Mouse (Mus musculus) ES-Bruce4 (cell line): Measurements from ENCODE around the gene Slc4a3. TPM values are rescaled to one million over a fixed set of nuclear protein-coding genes. Genes with fewer than 3 reads are reported as not detected.
A peak's percentile ranks its signal among the peaks of the same experiment; 100 is the strongest.

Experiments
- H3K27ac ChIP-seq: 2 replicates; pipeline ENCODE4 v1.5.1; 2012; ENCODE audit warnings: low read length, inconsistent platforms; ENCODE audit not compliant: insufficient read depth
- H3K27me3 ChIP-seq: 2 replicates; pipeline ENCODE4 v1.6.1; 2012; ENCODE audit warnings: mild to moderate bottlenecking, low read length, inconsistent platforms; ENCODE audit not compliant: control insufficient read depth, poor library complexity, insufficient read depth, severe bottlenecking
- H3K36me3 ChIP-seq: 2 replicates; pipeline ENCODE4 v1.6.1; 2012; ENCODE audit warnings: inconsistent platforms, mild to moderate bottlenecking, low read length, moderate library complexity; ENCODE audit not compliant: control insufficient read depth, poor library complexity, insufficient read depth, severe bottlenecking
- H3K4me1 ChIP-seq: one replicate; pipeline ENCODE4 v1.8.1; 2011; ENCODE audit warnings: low read length; ENCODE audit not compliant: control insufficient read depth, insufficient read depth
- H3K4me3 ChIP-seq: 2 replicates; pipeline ENCODE4 v1.5.1; 2011; ENCODE audit warnings: low read depth, mild to moderate bottlenecking, low read length
- H3K9ac ChIP-seq: 2 replicates; pipeline ENCODE4 v1.6.1; 2012; ENCODE audit warnings: low read depth, mild to moderate bottlenecking, inconsistent platforms; ENCODE audit not compliant: poor library complexity, severe bottlenecking
- H3K9me3 ChIP-seq: replicated peaks from 2 replicates; pipeline ENCODE4 v1.6.1; 2012; ENCODE audit warnings: mild to moderate bottlenecking, low read length, inconsistent platforms; ENCODE audit not compliant: control insufficient read depth, poor library complexity, insufficient read depth, severe bottlenecking
- CTCF ChIP-seq: IDR thresholded peaks from one replicate; pipeline ENCODE4 v1.8.1; 2011; ENCODE audit warnings: low read depth, low read length
- EP300 ChIP-seq: IDR thresholded peaks from 2 replicates; pipeline ENCODE4 v1.6.1; 2011; ENCODE audit warnings: low read depth, low read length; ENCODE audit not compliant: insufficient read depth
- POLR2A ChIP-seq: IDR thresholded peaks from one replicate; pipeline ENCODE4 v1.8.1; 2011; ENCODE audit warnings: low read length; ENCODE audit not compliant: insufficient read depth
- polyA plus RNA-seq: library from polyadenylated mRNA; stranded (reverse); fragments of >200 nt; gene quantifications from 2 replicates; pipeline ENCODE4 v1.2.4, GENCODE M21; 2011; ENCODE audit warnings: low read depth; ENCODE audit not compliant: missing spikeins, insufficient read depth, insufficient read length

Slc4a3 gene
- polyA plus RNA-seq, 1 experiment: 6.6 TPM

- no peak overlapping the region for H3K4me3 ChIP-seq
- H3K27me3 ChIP-seq: no peaks in the 10 kb centered on the region
- peaks cover 6% of the 10 kb centered on the region for H3K4me1 ChIP-seq
- H3K9me3 ChIP-seq: no peaks in the 10 kb centered on the region
- H3K27ac ChIP-seq: peak overlapping the region; percentile 70
- TF ChIP-seq POLR2A: no peak
- peak; percentile 93 for TF ChIP-seq EP300
- no peaks in the 10 kb centered on the region for H3K36me3 ChIP-seq
- H3K9ac ChIP-seq: no peak overlapping the region
These were observed 42.8 kb downstream of the Slc4a3 start for GRCm38 (mm10) chr1:75588874-75589273.

DNA sequence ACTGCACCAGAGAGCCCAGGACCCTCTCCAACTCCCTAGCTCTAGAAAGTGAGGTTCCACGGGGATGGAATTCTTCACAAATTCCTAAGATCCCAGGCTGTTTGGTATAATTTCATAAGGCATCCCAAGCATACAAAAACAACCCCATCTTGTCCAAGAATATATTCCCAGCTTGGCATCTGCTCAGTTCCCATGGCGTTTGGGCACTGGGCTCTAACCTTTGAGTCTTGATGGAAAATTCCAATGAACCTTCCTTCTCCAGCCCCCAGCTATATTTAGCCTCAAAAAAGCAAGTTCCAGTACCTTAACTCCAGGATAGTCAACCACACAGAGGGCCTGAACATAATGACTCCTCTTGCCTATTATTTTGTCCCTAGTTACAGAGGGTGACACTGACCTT, 43.9 kb downstream of the Slc4a3 start:
- Histone ChIP-seq H3K9me3 (no peaks in the 10 kb centered on the region), H3K36me3 (no peaks in the 10 kb centered on the region), H3K4me3 (no peak overlapping the region), H3K27me3 (no peaks in the 10 kb centered on the region), H3K27ac (no peak overlapping the region), H3K9ac (no peak overlapping the region), H3K4me1 (peaks cover 10% of the 10 kb centered on the region)
- TF ChIP-seq EP300 (no peak), CTCF (no peak), POLR2A (no peak)

GRCm38 (mm10) chr1:75593956-75594355, 47.9 kb downstream of the Slc4a3 start:
- peaks cover 6% of the 10 kb centered on the region for H3K4me1 ChIP-seq
- no peak overlapping the region for H3K27ac ChIP-seq
- H3K9ac ChIP-seq: no peak overlapping the region
- H3K36me3 ChIP-seq: no peaks in the 10 kb centered on the region
- no peaks in the 10 kb centered on the region for H3K27me3 ChIP-seq
- no peak for TF ChIP-seq CTCF
- no peak for TF ChIP-seq EP300
- TF ChIP-seq POLR2A: no peak
- no peaks in the 10 kb centered on the region for H3K9me3 ChIP-seq
- H3K4me3 ChIP-seq: no peak overlapping the region

- H3K27ac ChIP-seq: no peak overlapping the region
- no peak overlapping the region for H3K4me3 ChIP-seq
- TF ChIP-seq CTCF: no peak
- TF ChIP-seq EP300: no peak
- no peak for TF ChIP-seq POLR2A
These were observed 48.8 kb downstream of the Slc4a3 start for GRCm38 (mm10) chr1:75594836-75595235.

GRCm38 (mm10) chr1:75595930-75596329, 49.9 kb downstream of the Slc4a3 start:
- Histone ChIP-seq H3K9ac (no peak overlapping the region), H3K27me3 (no peaks in the 10 kb centered on the region), H3K4me3 (peak overlapping the region; percentile 45), H3K9me3 (no peaks in the 10 kb centered on the region), H3K27ac (no peak overlapping the region), H3K4me1 (peaks cover 6% of the 10 kb centered on the region), H3K36me3 (no peaks in the 10 kb centered on the region)
- TF ChIP-seq POLR2A (no peak), EP300 (no peak), CTCF (no peak)

More at GRCm38 (mm10) chr1:75594836-75595235, 48.8 kb downstream of the Slc4a3 start:
- Histone ChIP-seq H3K27me3 (no peaks in the 10 kb centered on the region), H3K4me1 (peaks cover 6% of the 10 kb centered on the region), H3K36me3 (no peaks in the 10 kb centered on the region), H3K9ac (no peak overlapping the region), H3K9me3 (no peaks in the 10 kb centered on the region)

DNA sequence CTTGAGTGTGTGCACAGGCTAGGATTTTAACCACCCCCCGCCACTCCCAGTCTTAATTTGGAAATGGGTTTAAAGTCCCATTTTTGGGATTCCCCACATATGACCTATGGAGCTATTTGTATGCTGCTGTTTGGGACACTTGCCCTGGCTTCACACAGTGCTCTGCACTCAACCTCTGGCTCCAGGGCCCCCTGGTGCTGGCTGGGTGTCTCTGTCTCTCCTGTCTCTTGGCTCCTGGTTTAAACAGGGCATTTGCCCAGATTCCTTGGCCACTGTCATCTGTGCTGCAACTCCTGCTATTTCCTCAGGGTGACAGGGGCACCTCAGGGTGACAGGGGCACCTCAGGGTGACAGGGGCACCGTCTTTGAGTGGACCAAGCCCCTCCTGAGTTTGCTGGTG, 50.8 kb downstream of the Slc4a3 start:
- Histone ChIP-seq H3K36me3 (no peaks in the 10 kb centered on the region), H3K9ac (no peak overlapping the region), H3K4me1 (peaks cover 6% of the 10 kb centered on the region), H3K9me3 (no peaks in the 10 kb centered on the region), H3K4me3 (no peak overlapping the region), H3K27ac (no peak overlapping the region), H3K27me3 (no peaks in the 10 kb centered on the region)
- no peak for TF ChIP-seq CTCF
- no peak for TF ChIP-seq POLR2A
- no peak for TF ChIP-seq EP300
